Mouse (Mus musculus) ES-Bruce4 (cell line): Measurements from ENCODE around the gene Fam131c.

Experiments
- CTCF ChIP-seq: IDR thresholded peaks from one replicate; pipeline ENCODE4 v1.8.1; 2011; ENCODE audit warnings: low read depth, low read length
- EP300 ChIP-seq: IDR thresholded peaks from 2 replicates; pipeline ENCODE4 v1.6.1; 2011; ENCODE audit warnings: low read depth, low read length; ENCODE audit not compliant: insufficient read depth

DNA sequence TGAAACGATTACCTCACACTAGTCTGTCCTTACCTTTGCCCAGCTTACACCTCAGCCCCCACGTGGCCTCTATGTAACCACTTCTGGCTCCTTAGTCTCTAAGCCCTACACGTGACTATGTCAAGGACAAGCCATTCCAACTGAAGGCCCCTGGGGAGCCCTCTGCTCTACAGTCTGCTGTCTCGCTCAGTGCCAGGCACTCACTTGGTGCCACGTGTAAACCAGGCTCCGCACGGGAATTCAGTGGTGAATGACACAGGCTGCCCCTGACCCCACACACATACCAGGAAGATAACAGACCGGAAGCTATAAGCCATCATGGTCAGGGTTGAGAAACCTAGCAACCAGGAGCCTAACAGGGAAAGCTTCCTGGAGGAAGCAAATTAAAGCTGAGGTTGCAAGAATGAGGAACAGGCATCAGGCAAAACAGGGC lies 20.6 kb upstream of the Fam131c start:
- no peak for TF ChIP-seq CTCF
- no peak for TF ChIP-seq EP300
